Mouse (Mus musculus): ENCODE measurements around the gene Exosc8.
"Not testable (repeated sequence)": the region's sequence is repeated elsewhere in the genome, so short reads cannot be mapped to it uniquely, and the experiment has no call there.

Exosc8 gene

GRCm38 (mm10) chr3:54736101-54736927, 1.1 kb upstream of the Exosc8 start:
- DNase-seq (ENCODE audit: low spot score in 2 of 2): peak in 1 of 2 experiments; percentile 10

GRCm38 (mm10) chr3:54734411-54735246, 564 bp downstream of the Exosc8 start:
- DNase-seq (ENCODE audit: low spot score in 2 of 2): peak; percentile 91 to 93

DNA sequence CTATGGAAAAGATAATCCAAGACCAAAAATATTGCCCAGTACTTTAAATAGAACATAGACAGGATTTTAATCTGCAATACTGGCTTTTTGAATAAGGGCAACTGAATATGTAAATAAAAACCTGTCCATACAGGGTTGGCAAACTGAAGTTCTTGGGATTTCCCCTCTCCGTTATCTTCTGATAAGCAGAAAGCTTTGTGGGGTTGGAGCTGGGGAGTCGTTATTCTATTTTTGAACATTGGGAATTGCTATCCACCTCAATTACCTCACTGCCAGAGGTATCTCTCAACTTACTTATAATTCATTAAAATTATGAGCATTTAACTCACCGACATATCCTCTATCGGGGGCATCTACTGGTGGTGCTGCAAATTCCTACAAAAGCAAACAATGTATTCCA, 2.8 kb downstream of the Exosc8 start:
- no peak for DNase-seq (ENCODE audit: low spot score in 2 of 2)

DNA sequence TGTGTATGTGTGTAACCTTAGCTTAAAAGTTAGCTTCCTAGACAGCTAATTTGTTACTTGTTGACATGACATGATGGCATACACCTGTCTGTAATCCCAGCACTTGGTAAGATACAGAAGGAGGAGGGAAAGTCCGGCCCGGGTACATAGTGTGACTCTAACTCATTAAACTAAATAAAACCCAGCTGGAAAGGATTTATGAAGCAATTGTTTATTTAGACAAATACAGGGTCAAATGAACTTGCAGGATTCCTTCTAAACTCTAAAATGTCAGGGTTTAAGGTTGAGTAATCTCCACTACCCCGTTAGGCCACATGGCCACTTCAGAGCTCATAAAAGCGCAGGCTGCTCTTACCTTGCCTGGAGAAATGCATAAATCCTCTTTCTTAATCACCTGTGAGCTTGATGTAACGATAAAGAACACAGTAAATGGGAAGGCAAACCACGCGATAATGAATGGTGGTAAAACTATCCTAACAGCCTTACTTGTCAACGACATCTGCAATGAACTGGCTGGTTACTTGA, 3.5 kb downstream of the Exosc8 start:
- no peak for DNase-seq (ENCODE audit: low spot score in 2 of 2)

GRCm38 (mm10) chr3:54728100-54728499, 7.1 kb downstream of the Exosc8 start:
- no peak for DNase-seq (ENCODE audit: low spot score in 2 of 2)

- DNase-seq (ENCODE audit: low spot score in 2 of 2): no peak
These were observed 7.6 kb downstream of the Exosc8 start for GRCm38 (mm10) chr3:54727588-54727987.

DNA sequence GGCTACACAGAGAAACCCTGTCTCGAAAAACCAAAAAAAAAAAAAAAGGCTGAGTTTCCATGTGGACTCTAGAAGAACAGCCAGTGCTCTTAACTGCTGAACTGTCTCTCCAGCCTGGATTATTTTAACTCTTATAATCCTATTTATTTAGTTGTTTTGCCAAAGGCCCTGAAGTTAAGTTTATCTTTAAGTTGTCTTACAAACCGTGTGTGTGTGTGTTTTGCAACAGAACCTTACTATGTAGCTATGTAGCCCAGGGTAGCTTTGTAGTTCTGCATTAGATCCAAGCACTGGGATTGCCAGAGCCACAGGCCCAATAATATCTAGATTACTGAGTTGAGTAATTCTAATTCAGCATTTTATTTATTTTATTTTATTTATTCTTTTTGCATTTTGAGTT, 9.8 kb downstream of the Exosc8 start:
- no peak for DNase-seq (ENCODE audit: low spot score in 2 of 2)

DNA sequence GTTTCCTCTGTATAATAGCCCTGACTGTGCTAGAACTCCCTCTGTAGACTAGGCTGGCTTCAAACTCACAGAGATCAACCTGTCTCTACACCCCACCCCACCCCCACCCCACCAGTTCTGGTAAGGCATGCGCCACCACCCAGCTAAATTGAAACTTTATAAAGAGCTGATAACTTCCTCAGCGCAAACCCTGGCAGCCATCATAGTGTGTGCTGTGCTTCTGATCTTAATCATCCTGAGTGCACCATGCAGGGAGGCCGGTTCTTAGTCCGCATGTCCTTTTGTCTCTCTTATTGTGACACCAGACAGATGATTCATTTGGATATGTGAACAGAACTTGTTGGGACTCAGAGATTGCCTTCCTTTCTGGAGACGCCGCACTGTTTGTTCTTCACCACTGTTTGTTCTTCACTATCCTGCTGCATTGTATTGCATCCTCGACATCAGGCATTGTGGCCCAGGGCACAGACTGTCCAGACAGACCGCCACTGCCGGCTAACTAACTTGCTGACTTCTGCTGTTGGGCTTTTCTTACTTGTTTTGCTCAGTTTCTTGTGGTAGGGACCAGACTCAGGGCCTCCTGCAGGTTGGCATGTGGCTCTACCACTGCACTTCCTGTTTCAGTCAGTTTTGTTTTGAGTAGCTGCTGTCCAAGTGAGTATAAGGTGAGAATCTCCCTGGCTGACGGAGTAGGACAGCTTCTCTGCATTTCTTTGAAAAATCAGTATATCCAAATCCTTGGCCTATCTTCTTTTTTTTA, 11.3 kb downstream of the Exosc8 start:
- no peak for DNase-seq (ENCODE audit: low spot score in 2 of 2)

DNA sequence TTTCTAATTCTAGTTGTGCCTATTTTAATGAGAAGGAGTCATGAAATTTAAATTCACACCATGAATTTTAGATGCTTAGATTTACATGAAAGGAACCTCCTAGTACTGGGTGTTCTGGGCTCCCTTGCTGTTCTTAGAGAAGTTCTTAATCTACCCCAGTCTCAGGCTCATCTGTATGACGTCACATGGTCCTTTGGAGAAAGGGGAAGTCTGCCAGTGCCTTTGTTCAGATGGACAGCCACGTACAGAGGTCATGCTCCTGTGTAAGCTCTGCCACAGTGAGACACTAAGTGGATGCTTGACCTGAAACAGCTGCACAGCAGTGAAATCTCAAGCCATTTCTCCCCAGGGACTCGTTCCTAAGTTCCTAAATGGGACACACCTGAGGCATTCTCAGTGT, 16.2 kb downstream of the Exosc8 start:
- no peak for DNase-seq (ENCODE audit: low spot score in 2 of 2)

- DNase-seq (ENCODE audit: low spot score in 2 of 2): no peak
These were observed 17.8 kb downstream of the Exosc8 start for GRCm38 (mm10) chr3:54717348-54717747.

- DNase-seq (ENCODE audit: low spot score in 2 of 2): no peak
These were observed 19.7 kb downstream of the Exosc8 start for GRCm38 (mm10) chr3:54715461-54715860.

GRCm38 (mm10) chr3:54714253-54714652, 20.9 kb downstream of the Exosc8 start, which contains the start of gene Gm21958:
Gm21958 (minus strand) TSS chr3:54714353.
- DNase-seq (ENCODE audit: low spot score in 2 of 2): no peak

DNA sequence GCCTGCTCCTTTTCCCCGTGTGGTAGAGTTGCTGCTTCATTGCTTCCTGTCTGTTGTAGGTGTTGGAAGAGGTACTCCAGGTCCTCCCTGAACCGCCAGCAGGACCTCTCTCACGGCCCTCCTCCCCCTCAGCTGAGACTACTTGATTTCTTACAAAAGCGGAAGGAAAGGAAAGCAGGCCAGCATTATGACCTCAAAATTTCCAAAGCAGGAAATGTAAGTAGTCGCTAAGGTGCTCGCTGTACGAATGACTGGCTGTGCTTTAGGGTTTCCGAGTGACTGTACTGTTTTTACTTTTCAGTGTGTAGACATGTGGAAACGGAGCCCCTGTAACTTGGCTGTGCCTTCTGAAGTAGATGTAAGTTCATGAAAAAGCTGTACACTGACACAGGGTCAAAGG, 26.2 kb downstream of the Exosc8 start:
- no peak for DNase-seq (ENCODE audit: low spot score in 2 of 2)

- not testable (repeated sequence) for DNase-seq (ENCODE audit: low spot score in 2 of 2)
These were observed 31.1 kb downstream of the Exosc8 start for GRCm38 (mm10) chr3:54704106-54704505.

DNA sequence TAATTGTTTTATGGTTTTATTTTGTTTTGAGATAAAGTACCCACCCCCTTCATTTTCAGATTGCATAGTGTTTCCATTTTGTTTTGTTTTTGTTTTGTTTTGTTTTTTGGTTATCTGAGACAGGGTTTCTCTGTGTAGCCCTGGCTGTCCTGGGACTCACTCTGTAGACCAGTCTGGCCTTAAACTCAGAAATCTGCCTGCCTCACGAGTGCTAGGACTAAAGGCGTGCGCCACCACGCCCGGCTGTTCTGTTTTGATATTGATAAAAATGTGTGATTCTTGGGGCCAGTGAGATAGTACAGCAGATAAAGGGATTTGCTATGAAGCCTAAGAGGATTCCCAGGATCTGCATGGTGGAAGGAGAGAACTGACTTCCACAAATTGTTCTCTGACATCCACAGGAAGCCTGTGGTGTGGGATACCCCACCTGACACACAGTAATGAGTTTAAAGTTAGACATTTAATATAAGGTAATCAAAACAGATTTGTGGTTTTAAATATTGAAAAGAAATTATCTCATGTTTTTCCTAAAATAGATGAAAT, 35.4 kb downstream of the Exosc8 start:
- DNase-seq (ENCODE audit: low spot score in 2 of 2): no peak

DNA sequence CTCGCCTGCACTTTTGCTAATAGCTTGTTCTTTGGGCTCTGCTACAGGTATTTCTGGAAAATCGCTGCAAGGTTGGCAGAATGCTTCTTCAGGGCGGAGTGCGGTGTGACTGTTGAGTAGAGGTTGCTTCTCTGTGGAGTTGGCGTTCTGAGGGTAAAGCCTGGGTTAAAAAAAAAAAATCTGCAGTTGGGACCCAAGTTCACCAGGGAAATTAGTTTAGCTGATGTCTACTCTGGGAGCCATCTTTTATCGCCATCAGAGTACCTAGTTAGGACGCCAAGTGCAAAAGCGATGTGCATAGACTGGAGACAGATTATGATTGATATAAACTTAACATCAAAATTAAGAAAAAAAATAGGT, 42.2 kb downstream of the Exosc8 start:
- DNase-seq (ENCODE audit: low spot score in 2 of 2): no peak

GRCm38 (mm10) chr3:54692202-54693055, 42.8 kb downstream of the Exosc8 start, which contains the start of gene Supt20:
Supt20 (plus strand) TSS chr3:54692807.
- peak; percentile 76 to 90 for DNase-seq (ENCODE audit: low spot score in 2 of 2)

GRCm38 (mm10) chr3:54689091-54689490, 46.1 kb downstream of the Exosc8 start:
- DNase-seq (ENCODE audit: low spot score in 2 of 2): no peak

DNA sequence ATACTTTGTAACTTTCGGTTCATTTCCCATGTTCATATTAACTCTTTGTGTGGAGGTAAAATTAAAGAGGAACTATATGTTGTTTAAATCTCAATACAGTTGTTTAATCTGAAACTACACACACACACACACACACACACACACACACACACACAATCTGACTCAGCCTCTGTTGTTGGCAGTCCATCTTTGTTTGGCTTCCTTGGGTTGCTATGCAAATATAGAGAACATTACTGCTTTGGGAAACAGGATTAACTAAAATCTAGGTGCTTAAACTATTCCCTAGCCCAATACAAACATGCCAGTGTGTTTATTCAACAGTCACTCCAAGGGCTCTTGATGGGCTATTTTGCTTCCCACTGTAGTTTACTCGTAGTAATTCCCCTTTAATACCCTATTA, 47.9 kb downstream of the Exosc8 start:
- no peak for DNase-seq (ENCODE audit: low spot score in 2 of 2)

DNA sequence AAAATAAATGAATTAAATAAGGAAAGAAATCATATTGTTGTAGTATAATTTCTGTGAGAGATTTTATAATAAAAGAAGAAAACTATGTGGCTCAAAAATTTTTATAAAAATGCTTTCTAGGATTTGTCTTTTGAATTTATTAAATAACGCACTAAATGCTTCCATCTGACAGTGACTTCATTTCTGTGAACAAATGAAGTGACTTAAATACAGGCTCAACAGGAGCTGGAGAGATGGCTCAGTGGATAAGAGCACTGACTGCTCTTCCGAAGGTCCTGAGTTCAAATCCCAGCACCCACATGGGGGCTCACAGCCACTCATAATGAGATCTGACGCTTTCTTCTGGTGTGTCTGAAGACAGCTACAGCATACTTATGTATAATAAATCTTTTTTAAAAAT, 50.0 kb downstream of the Exosc8 start:
- DNase-seq (ENCODE audit: low spot score in 2 of 2): no peak
